Mouse (Mus musculus) heart, adult 8-10 months (tissue): ENCODE results near the gene Asic3. TPM values are rescaled to one million over a fixed set of nuclear protein-coding genes. Genes with fewer than 3 reads are reported as not detected.

Source experiments
- DNase-seq: peaks from one replicate; pipeline ENCODE4 v3.0.0; 2022; ENCODE audit warnings: low spot score
- total RNA-seq, 4 experiments: library from RNA; stranded (reverse); gene quantifications; 2 replicates each; pipeline ENCODE4 v1.2.4; 2022

Asic3 gene
- total RNA-seq, 4 experiments from 2014 or later: 0.16 TPM; not detected in 3

GRCm38 (mm10) chr5:24423129-24424003, 10.2 kb downstream of the Asic3 start, which contains the start of the genes Cdk5 and Slc4a2:
Gene Cdk5, minus strand, starts transcription at chr5:24423530.
Gene Slc4a2, plus strand, starts transcription at chr5:24423837.
- DNase-seq: peak; percentile 99

GRCm38 (mm10) chr5:24424004-24424781, 11.0 kb downstream of the Asic3 start:
- DNase-seq: peak; percentile 45

GRCm38 (mm10) chr5:24424861-24425411, 11.7 kb downstream of the Asic3 start:
- peak; percentile 76 for DNase-seq

DNA sequence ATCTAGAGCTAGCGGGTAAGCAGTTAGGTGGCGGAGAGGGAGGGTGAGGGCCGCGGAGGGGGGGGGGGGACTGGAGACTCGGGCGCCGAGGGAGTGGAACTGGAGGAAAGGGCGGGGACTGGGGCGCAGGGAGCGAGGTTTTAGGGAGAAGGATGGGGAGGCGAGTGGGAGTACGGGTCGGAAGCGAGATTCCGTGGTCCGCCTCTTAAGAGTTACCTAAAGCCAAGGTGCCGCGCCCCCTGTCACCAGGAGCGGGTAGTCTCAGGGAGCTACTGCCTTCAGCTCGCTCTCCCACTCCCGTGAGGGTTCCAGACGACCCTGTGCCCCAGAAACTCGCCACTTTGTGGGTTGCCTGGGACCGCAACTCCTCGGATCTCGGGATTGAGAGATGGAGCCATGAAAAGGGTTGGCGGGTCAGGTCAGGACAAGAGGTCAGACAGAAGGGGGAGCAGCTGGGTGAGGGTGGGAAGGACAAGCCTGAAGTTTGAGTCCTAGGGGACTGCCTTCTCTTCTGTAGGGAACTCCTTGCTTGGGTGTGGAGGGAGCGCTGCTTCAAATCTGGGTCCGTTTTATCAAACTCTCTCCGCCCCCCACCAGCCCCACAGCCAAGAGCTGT, 12.3 kb downstream of the Asic3 start:
- DNase-seq: peak; percentile 36

GRCm38 (mm10) chr5:24426037-24426432, 12.8 kb downstream of the Asic3 start:
- DNase-seq: no peak

GRCm38 (mm10) chr5:24426556-24427284, 13.5 kb downstream of the Asic3 start:
- DNase-seq: no peak

GRCm38 (mm10) chr5:24427285-24427633, 14.1 kb downstream of the Asic3 start:
- DNase-seq: no peak

DNA sequence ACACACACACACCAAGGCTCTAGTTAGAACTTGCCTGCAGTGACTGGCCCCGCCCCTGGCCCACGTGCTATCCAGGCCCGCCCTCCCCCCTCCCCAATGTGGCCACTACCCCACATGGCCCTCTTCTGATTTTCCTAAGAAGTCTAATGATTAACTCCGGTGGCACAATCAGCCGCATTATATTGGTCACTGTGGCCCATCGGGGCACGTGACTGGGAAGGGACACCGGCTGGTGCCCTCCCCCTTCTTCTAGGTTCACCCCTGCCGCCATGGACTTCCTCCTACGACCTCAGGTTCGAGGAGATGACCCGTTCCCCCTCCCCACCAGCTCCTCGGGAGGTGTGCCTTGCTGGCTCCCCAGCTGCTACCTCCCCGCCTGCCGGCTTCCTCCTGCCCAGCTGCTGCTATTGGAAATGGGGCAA, 14.8 kb downstream of the Asic3 start:
- no peak for DNase-seq

- DNase-seq: no peak
Measured at GRCm38 (mm10) chr5:24428596-24428995, 15.4 kb downstream of the Asic3 start.

GRCm38 (mm10) chr5:24433993-24434392, 20.8 kb downstream of the Asic3 start:
- DNase-seq: no peak

GRCm38 (mm10) chr5:24441187-24441586, 28.0 kb downstream of the Asic3 start:
- no peak for DNase-seq

DNA sequence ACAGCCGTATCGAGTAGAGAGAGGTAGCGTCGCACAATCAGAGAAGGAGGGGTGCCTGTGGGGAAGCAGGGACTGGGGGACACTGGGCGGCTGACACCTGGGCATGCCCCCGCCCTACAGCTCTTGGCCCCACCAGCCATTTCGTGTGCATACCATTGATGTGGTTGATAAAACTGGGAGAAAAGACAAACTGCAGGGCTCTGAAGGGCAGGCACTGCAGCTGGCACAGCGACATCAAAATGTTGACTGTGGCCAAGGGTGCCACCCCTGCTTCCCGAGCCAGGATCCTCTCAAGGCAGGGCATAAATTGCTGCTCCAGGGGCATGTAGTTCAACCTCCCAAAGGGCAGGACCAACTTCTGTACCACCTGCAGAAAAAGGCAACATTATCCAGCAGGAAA, 28.8 kb downstream of the Asic3 start:
- no peak for DNase-seq

- no peak for DNase-seq
Measured at GRCm38 (mm10) chr5:24443204-24443603, 30.0 kb downstream of the Asic3 start.

- DNase-seq: no peak
Measured at GRCm38 (mm10) chr5:24443927-24444326, 30.7 kb downstream of the Asic3 start.

GRCm38 (mm10) chr5:24444746-24445427, 31.7 kb downstream of the Asic3 start, which contains the start of gene Fastk:
Gene Fastk, minus strand, starts transcription at chr5:24445287.
- DNase-seq: peak; percentile 92

DNA sequence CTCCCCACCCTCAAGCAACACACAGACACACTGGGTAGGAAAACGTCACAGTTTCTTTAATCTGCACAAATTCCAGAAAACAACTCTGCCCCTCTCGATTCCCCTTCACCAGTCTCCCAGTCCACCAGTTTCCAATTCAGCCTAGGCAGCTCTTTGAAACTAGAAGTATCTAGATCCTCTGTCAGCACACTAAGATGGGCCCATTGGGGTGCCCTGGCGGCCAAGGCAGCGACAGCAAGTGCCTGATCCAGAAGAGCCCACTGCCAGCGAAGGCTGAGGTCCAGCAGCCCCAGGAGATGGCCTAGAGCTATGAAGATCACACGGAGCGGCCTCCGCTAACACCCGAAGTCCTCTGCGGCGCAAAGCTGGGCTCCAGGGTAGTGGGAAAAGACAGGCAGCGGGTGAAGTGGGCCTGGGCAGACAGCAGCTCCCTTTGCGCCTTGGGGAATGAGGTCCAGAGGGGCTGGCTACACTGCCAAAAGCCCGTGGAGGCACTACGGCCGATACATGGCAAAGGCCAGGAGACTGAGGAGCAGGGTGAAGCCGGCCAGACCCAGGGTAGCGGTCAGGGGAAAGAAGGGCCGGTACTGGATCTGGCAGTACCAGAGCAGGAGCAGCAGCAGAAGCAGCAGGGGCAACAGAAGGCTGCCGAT, 32.4 kb downstream of the Asic3 start:
- DNase-seq: no peak

DNA sequence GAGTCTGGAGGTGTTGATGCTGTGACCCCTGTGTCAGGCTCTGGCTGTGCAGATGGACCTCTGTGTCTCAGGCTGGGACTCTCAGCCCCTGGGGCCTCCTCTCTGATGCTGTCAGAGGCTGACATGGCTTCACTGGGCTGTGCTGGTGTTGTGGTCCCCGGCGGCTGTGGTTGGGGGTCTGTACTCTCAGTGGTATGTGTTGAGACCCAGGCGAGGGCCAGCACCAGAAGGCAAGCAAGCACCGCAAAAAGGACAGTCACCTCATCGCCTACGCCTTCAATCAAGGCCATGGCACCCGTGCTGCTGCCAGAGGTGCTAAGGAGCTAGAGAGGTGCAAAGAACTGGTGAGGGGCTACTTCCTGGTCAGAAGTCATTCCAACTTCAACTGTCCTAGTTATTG, 33.4 kb downstream of the Asic3 start:
- no peak for DNase-seq

GRCm38 (mm10) chr5:24447624-24448298, 34.6 kb downstream of the Asic3 start, which contains the start of gene Tmub1:
Gene Tmub1, minus strand, starts transcription at chr5:24447854.
- DNase-seq: peak; percentile 82
